ENCODE assay signal across 11 mouse cellular contexts in genomic region chr15:81035417-81036162, GRCm38 (mm10). TPM values are rescaled to one million over a fixed set of nuclear protein-coding genes. Genes with fewer than 3 reads are reported as not detected.
DNase-seq lines count a peak whose midpoint lies in the region; ATAC-seq and TF ChIP-seq lines count a peak whose summit lies in the region.
"Had no signal": no experiment of that assay in that cellular context is flagged by ENCODE, and none has a peak within 500 bp of the region (broad histone marks: within the 10 kb centered on the region; RNA-seq: fewer than 3 reads in every experiment).

No protein-coding gene starts in this region.

- H3K27me3 ChIP-seq in hindbrain, embryonic 11.5 days (ENCODE audit: control insufficient read depth, insufficient read depth, low read length): no peaks in the 10 kb centered on the region
- H3K27me3 ChIP-seq in hindbrain, postnatal 0 days (ENCODE audit: insufficient read depth, low read length): no peaks in the 10 kb centered on the region
- no peaks in the 10 kb centered on the region for H3K27me3 ChIP-seq in neural tube, embryonic 15.5 days (replicated peaks)
- no peaks in the 10 kb centered on the region for H3K27me3 ChIP-seq in heart, embryonic 16.5 days (ENCODE audit: control insufficient read depth, insufficient read depth, low read length)
- no peaks in the 10 kb centered on the region for H3K27me3 ChIP-seq in liver, embryonic 16.5 days (ENCODE audit: control insufficient read depth, insufficient read depth, low read depth, low read length)

- WGBS in hindbrain, embryonic 11.5 days: 69% methylated on average over 12 of the region's 12 CpGs
- WGBS in hindbrain, postnatal 0 days: 72% methylated on average over 12 of the region's 12 CpGs
- 73% methylated on average over 12 of the region's 12 CpGs for WGBS in neural tube, embryonic 15.5 days
- WGBS in heart, embryonic 16.5 days: 59% methylated on average over 12 of the region's 12 CpGs
- WGBS in liver, embryonic 16.5 days (ENCODE audit: insufficient replicate concordance): 30% methylated on average over 12 of the region's 12 CpGs

- no peak for ATAC-seq in hindbrain, embryonic 11.5 days (ENCODE audit: low FRiP score)
- no peak for ATAC-seq in hindbrain, postnatal 0 days
- ATAC-seq in neural tube, embryonic 15.5 days (ENCODE audit: low FRiP score): no peak
- peak; percentile 42; the same call in 1 of the 2 replicates for ATAC-seq in heart, embryonic 16.5 days (replicated peaks; ENCODE audit: extremely low read depth, insufficient read depth, low FRiP score)
- ATAC-seq in liver, embryonic 16.5 days (ENCODE audit: low read depth): peak; percentile 62

- peak; percentile 24 for DNase-seq in hindbrain, embryonic 11.5 days (ENCODE audit: low spot score)
- no peak for DNase-seq in hindbrain, postnatal 0 days (ENCODE audit: low spot score)
- DNase-seq in neural tube, embryonic 10.5 days (ENCODE audit: extremely low spot score, low spot score): no peak
- DNase-seq in layer of hippocampus, adult 18-20 months (ENCODE audit: low spot score in 2 of 2): no peak
- DNase-seq in gastrocnemius, adult 18-20 months (ENCODE audit: low spot score): no peak
- DNase-seq: cerebellum, adult 9-10 months; layer of hippocampus, postnatal 36 days; spleen, adult 18-20 months had no signal

- no peak overlapping the region for H3K9ac ChIP-seq in hindbrain, embryonic 11.5 days (ENCODE audit: low read depth, low read length)
- H3K9ac ChIP-seq in hindbrain, postnatal 0 days (replicated peaks; ENCODE audit: low read length): no peak overlapping the region
- H3K9ac ChIP-seq in neural tube, embryonic 15.5 days (replicated peaks): no peak overlapping the region
- H3K9ac ChIP-seq in heart, embryonic 16.5 days (ENCODE audit: low read length): no peak overlapping the region
- H3K9ac ChIP-seq in liver, embryonic 16.5 days (ENCODE audit: low read depth, low read length): no peak overlapping the region

- H3K4me3 ChIP-seq in hindbrain, embryonic 11.5 days (ENCODE audit: low read depth, low read length): no peak overlapping the region
- H3K4me3 ChIP-seq in hindbrain, postnatal 0 days (ENCODE audit: low read length): no peak overlapping the region
- no peak overlapping the region for H3K4me3 ChIP-seq in neural tube, embryonic 15.5 days (replicated peaks)
- no peak overlapping the region for H3K4me3 ChIP-seq in heart, embryonic 16.5 days (ENCODE audit: low read length)
- no peak overlapping the region for H3K4me3 ChIP-seq in liver, embryonic 16.5 days (ENCODE audit: low read depth, low read length)

- H3K9me3 ChIP-seq in hindbrain, embryonic 11.5 days (ENCODE audit: control insufficient read depth, low read length): no peaks in the 10 kb centered on the region
- no peaks in the 10 kb centered on the region for H3K9me3 ChIP-seq in hindbrain, postnatal 0 days (ENCODE audit: low read length)
- no peaks in the 10 kb centered on the region for H3K9me3 ChIP-seq in neural tube, embryonic 15.5 days (replicated peaks)
- no peaks in the 10 kb centered on the region for H3K9me3 ChIP-seq in heart, embryonic 16.5 days (replicated peaks; ENCODE audit: control insufficient read depth, low read length)
- H3K9me3 ChIP-seq in liver, embryonic 16.5 days (replicated peaks; ENCODE audit: control insufficient read depth, low read length): no peaks in the 10 kb centered on the region

- H3K4me1 ChIP-seq in hindbrain, embryonic 11.5 days (replicated peaks; ENCODE audit: control insufficient read depth, insufficient read depth, low read length): no peaks in the 10 kb centered on the region
- H3K4me1 ChIP-seq in hindbrain, postnatal 0 days (ENCODE audit: insufficient read depth, low read length): peaks cover 7% of the 10 kb centered on the region; the same call in 1 of the 2 replicates
- H3K4me1 ChIP-seq in neural tube, embryonic 15.5 days: peaks cover 34% of the 10 kb centered on the region
- H3K4me1 ChIP-seq in heart, embryonic 16.5 days (ENCODE audit: control insufficient read depth, insufficient read depth, low read length): peaks cover 24% of the 10 kb centered on the region
- H3K4me1 ChIP-seq in liver, embryonic 16.5 days (ENCODE audit: control insufficient read depth, low read depth, low read length): no peaks in the 10 kb centered on the region; the same call in none of the 2 replicates

- no peak overlapping the region for H3K27ac ChIP-seq in hindbrain, embryonic 11.5 days (ENCODE audit: low read depth, low read length)
- H3K27ac ChIP-seq in hindbrain, postnatal 0 days: no peak overlapping the region
- 0 out of 2 replicates have a peak overlapping the region, but pooled peaks have one; percentile 13 for H3K27ac ChIP-seq in neural tube, embryonic 15.5 days (replicated peaks)
- peak overlapping the region; percentile 65 for H3K27ac ChIP-seq in heart, embryonic 16.5 days (ENCODE audit: low read length)
- H3K27ac ChIP-seq in liver, embryonic 16.5 days (ENCODE audit: low read length): 0 out of 2 replicates have a peak overlapping the region, but pooled peaks have one; percentile 1

- no peak overlapping the region for H3K4me2 ChIP-seq in hindbrain, embryonic 11.5 days (replicated peaks; ENCODE audit: low read depth, low read length)
- no peak overlapping the region for H3K4me2 ChIP-seq in hindbrain, postnatal 0 days (ENCODE audit: low read depth, low read length)
- no peak overlapping the region for H3K4me2 ChIP-seq in neural tube, embryonic 15.5 days
- H3K4me2 ChIP-seq in heart, embryonic 16.5 days (ENCODE audit: low read depth, low read length): no peak overlapping the region
- H3K4me2 ChIP-seq in liver, embryonic 16.5 days (ENCODE audit: low read depth, low read length): no peak overlapping the region

- no peaks in the 10 kb centered on the region for H3K36me3 ChIP-seq in hindbrain, embryonic 11.5 days (ENCODE audit: control insufficient read depth, insufficient read depth, low read length)
- no peaks in the 10 kb centered on the region for H3K36me3 ChIP-seq in hindbrain, postnatal 0 days (ENCODE audit: insufficient read depth, low read length)
- H3K36me3 ChIP-seq in neural tube, embryonic 15.5 days: no peaks in the 10 kb centered on the region
- H3K36me3 ChIP-seq in heart, embryonic 16.5 days (ENCODE audit: control insufficient read depth, insufficient read depth): no peaks in the 10 kb centered on the region
- no peaks in the 10 kb centered on the region for H3K36me3 ChIP-seq in liver, embryonic 16.5 days (ENCODE audit: control insufficient read depth, insufficient read depth)

- TF ChIP-seq CTCF in hindbrain, postnatal 0 days (IDR thresholded peaks at IDR 0.05; ENCODE audit: low read depth): no peak

RNA-seq across cellular contexts. Expression of gene Sgsm3, which starts 58.0 kb away (rescaled TPM):
- polyA plus RNA-seq in hindbrain, embryonic 11.5 days (2014; fragmentation: Nextera tagmentation; extraction: Ambion mirVana): 17.4 and 26.5 TPM in 2 replicates
- total RNA-seq in hindbrain, postnatal 0 days (2014; rRNA removed): 75.8 and 91.4 TPM in 2 replicates
- polyA plus RNA-seq in hindbrain, postnatal 0 days (2015; fragmentation: Nextera tagmentation; extraction: Ambion mirVana): 59.4 and 60.6 TPM in 2 replicates
- polyA plus RNA-seq in neural tube, embryonic 15.5 days (2015; fragmentation: Nextera tagmentation; extraction: Ambion mirVana): 71.6 and 79.1 TPM in 2 replicates
- polyA plus RNA-seq in heart, embryonic 16.5 days (2015; fragmentation: Nextera tagmentation; extraction: Ambion mirVana): 15.8 and 20.1 TPM in 2 replicates
- 7.9 TPM in 2 replicates for polyA plus RNA-seq in liver, embryonic 16.5 days (2015; fragmentation: Nextera tagmentation; extraction: Ambion mirVana)
- 10 to 100 TPM; 74.9 to 81.7 TPM for total RNA-seq in layer of hippocampus, adult 18-20 months (2021)
- 10 to 100 TPM; 17.3 to 19.2 TPM for total RNA-seq in gastrocnemius, adult 18-20 months (2021)

Comparison
In these comparisons a context has a peak if more than half of its experiments do, and no peak if none do; other contexts are left out.
1. ATAC-seq: peak in heart, embryonic 16.5 days (single experiment) and liver, embryonic 16.5 days (single experiment); none in hindbrain, embryonic 11.5 days (single experiment), hindbrain, postnatal 0 days (single experiment) and neural tube, embryonic 15.5 days (single experiment).
2. H3K27ac ChIP-seq: peak in neural tube, embryonic 15.5 days (single experiment), heart, embryonic 16.5 days (single experiment) and liver, embryonic 16.5 days (single experiment); none in hindbrain, embryonic 11.5 days (single experiment) and hindbrain, postnatal 0 days (single experiment).